18 mouse cellular contexts compared by ENCODE assay signal in genomic region chr4:98085060-98085459, GRCm38 (mm10).
DNase-seq lines count a peak whose midpoint lies in the region; ATAC-seq and TF ChIP-seq lines count a peak whose summit lies in the region.
"Had no signal": no experiment of that assay in that cellular context is flagged by ENCODE, and none has a peak within 500 bp of the region (broad histone marks: within the 10 kb centered on the region; RNA-seq: fewer than 3 reads in every experiment).

No protein-coding gene starts in this region.

- H3K4me1 ChIP-seq in hindbrain, postnatal 0 days (ENCODE audit: insufficient read depth, low read length) = no peaks in the 10 kb centered on the region
- peaks cover 2% of the 10 kb centered on the region; the same call in 1 of the 2 replicates for H3K4me1 ChIP-seq in hindbrain, embryonic 12.5 days
- peaks cover 28% of the 10 kb centered on the region for H3K4me1 ChIP-seq in embryonic facial prominence, embryonic 10.5 days

- TF ChIP-seq CTCF in hindbrain, postnatal 0 days (IDR thresholded peaks at IDR 0.05; ENCODE audit: low read depth) = no peak
- TF ChIP-seq CTCF in layer of hippocampus, adult 2 months (conservative IDR thresholded peaks at IDR 0.05) = no peak

- intact Hi-C loops in gastrocnemius, postnatal 14 days (cut with DNase I; ENCODE audit: low total_unique reads) = no loop called here

- no peak for ATAC-seq in hindbrain, postnatal 0 days
- no peak for ATAC-seq in hindbrain, embryonic 12.5 days (ENCODE audit: low FRiP score)
- ATAC-seq: forebrain, embryonic 13.5 days; forebrain, postnatal 0 days; intestine, embryonic 16.5 days had no signal

- DNase-seq in hindbrain, postnatal 0 days (ENCODE audit: low spot score) = no peak
- DNase-seq in embryonic facial prominence, embryonic 10.5 days (ENCODE audit: low spot score) = peak; percentile 7
- DNase-seq in layer of hippocampus, adult 2 months (ENCODE audit: low spot score in 2 of 2) = peak; percentile 32 to 65
- no peak for DNase-seq in right cerebral cortex, adult 18-20 months
- no peak for DNase-seq in gastrocnemius, postnatal 14 days
- DNase-seq: adrenal gland, postnatal 10 days; cerebellum, adult 11-12 months; cerebellum, adult 9-11 months; cerebellum, postnatal 36 days; forebrain, postnatal 0 days; gastrocnemius, adult 2 months; gastrocnemius, postnatal 36 days; heart, adult 18-20 months; heart, postnatal 36 days had no signal

- H3K9me3 ChIP-seq in hindbrain, postnatal 0 days (ENCODE audit: low read length) = no peaks in the 10 kb centered on the region
- H3K9me3 ChIP-seq in hindbrain, embryonic 12.5 days (replicated peaks) = no peaks in the 10 kb centered on the region
- H3K9me3 ChIP-seq in embryonic facial prominence, embryonic 10.5 days = no peaks in the 10 kb centered on the region
- H3K9me3 ChIP-seq: forebrain, embryonic 13.5 days; heart, embryonic 10.5 days had no signal

- 0 out of 2 replicates have a peak overlapping the region, but pooled peaks have one; percentile 7 for H3K27ac ChIP-seq in hindbrain, postnatal 0 days
- H3K27ac ChIP-seq in hindbrain, embryonic 12.5 days = no peak overlapping the region
- H3K27ac ChIP-seq in embryonic facial prominence, embryonic 10.5 days (replicated peaks) = no peak overlapping the region
- H3K27ac ChIP-seq in layer of hippocampus, adult 2 months = peak overlapping the region; percentile 61
- H3K27ac ChIP-seq: forebrain, embryonic 13.5 days; heart, embryonic 10.5 days had no signal

- no peaks in the 10 kb centered on the region for H3K27me3 ChIP-seq in hindbrain, postnatal 0 days (ENCODE audit: insufficient read depth, low read length)
- H3K27me3 ChIP-seq in hindbrain, embryonic 12.5 days = no peaks in the 10 kb centered on the region
- no peaks in the 10 kb centered on the region for H3K27me3 ChIP-seq in embryonic facial prominence, embryonic 10.5 days (replicated peaks; ENCODE audit: low read depth, poor library complexity, severe bottlenecking)
- H3K27me3 ChIP-seq: forebrain, embryonic 13.5 days had no signal

- no peak overlapping the region for H3K9ac ChIP-seq in hindbrain, postnatal 0 days (replicated peaks; ENCODE audit: low read length)
- H3K9ac ChIP-seq in hindbrain, embryonic 12.5 days = no peak overlapping the region
- H3K9ac ChIP-seq: forebrain, embryonic 13.5 days; forebrain, postnatal 0 days had no signal

- no peaks in the 10 kb centered on the region for H3K36me3 ChIP-seq in hindbrain, postnatal 0 days (ENCODE audit: insufficient read depth, low read length)
- peaks cover 11% of the 10 kb centered on the region; the same call in 1 of the 2 replicates for H3K36me3 ChIP-seq in hindbrain, embryonic 12.5 days
- H3K36me3 ChIP-seq in embryonic facial prominence, embryonic 10.5 days (replicated peaks) = no peaks in the 10 kb centered on the region

- H3K4me3 ChIP-seq in hindbrain, postnatal 0 days (ENCODE audit: low read length) = no peak overlapping the region
- H3K4me3 ChIP-seq in hindbrain, embryonic 12.5 days = no peak overlapping the region
- H3K4me3 ChIP-seq in embryonic facial prominence, embryonic 10.5 days = no peak overlapping the region
- no peak overlapping the region for H3K4me3 ChIP-seq in layer of hippocampus, adult 2 months
- H3K4me3 ChIP-seq: forebrain, embryonic 13.5 days; gastrocnemius, adult 2 months; heart, embryonic 10.5 days had no signal

- 84% methylated on average over 6 of the region's 6 CpGs for WGBS in hindbrain, postnatal 0 days
- 80% methylated on average over 6 of the region's 6 CpGs for WGBS in hindbrain, embryonic 12.5 days
- WGBS in embryonic facial prominence, embryonic 10.5 days = 94% methylated on average over 6 of the region's 6 CpGs

- no peak overlapping the region for H3K4me2 ChIP-seq in hindbrain, postnatal 0 days (ENCODE audit: low read depth, low read length)
- H3K4me2 ChIP-seq in hindbrain, embryonic 12.5 days (replicated peaks) = no peak overlapping the region
- H3K4me2 ChIP-seq: forebrain, embryonic 13.5 days had no signal

Comparison
In these comparisons a context has a peak if more than half of its experiments do, and no peak if none do; other contexts are left out.
1. H3K27ac ChIP-seq: peak in hindbrain, postnatal 0 days (single experiment) and layer of hippocampus, adult 2 months (single experiment); none in hindbrain, embryonic 12.5 days (single experiment) and embryonic facial prominence, embryonic 10.5 days (single experiment).
2. DNase-seq: peak in embryonic facial prominence, embryonic 10.5 days (single experiment) and layer of hippocampus, adult 2 months (2 of 2); none in hindbrain, postnatal 0 days (single experiment), right cerebral cortex, adult 18-20 months (single experiment) and gastrocnemius, postnatal 14 days (single experiment).